Mouse (Mus musculus) right cerebral cortex, postnatal 36 days (tissue): ENCODE data around the gene Mall.
A peak's percentile ranks its signal among the peaks of the same experiment; 100 is the strongest.

ENCODE experiments used
- DNase-seq, 2 experiments: peaks; one replicate each; pipeline ENCODE4 v3.0.0; 2022; ENCODE audit warnings: low spot score in 2 of 2, mixed read lengths in 1 of 2

Gene Mall

DNA sequence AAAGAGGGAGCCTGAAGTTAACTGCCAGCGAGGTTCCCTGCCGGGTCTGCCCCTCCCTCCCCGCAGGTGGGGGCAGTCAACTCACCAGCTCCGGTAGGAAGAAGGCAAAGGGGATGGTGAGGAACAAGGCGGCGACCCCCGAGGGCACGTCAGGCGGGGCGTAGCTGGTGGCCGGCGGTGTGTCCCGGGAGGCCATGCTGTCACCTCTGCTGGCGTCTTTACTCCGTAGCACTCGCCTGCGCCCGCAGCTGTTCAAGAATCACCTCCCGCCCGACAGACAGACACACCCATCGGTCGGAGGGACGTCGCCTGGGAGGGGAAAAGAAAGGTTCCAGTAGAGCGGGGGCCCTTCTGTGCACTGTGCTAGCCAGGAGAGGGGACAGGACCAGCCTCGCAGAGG lies at the start of gene Mall:
Mall (minus strand) TSS at position 262 of the 400 bp plus-strand sequence.
- no peak for DNase-seq

DNA sequence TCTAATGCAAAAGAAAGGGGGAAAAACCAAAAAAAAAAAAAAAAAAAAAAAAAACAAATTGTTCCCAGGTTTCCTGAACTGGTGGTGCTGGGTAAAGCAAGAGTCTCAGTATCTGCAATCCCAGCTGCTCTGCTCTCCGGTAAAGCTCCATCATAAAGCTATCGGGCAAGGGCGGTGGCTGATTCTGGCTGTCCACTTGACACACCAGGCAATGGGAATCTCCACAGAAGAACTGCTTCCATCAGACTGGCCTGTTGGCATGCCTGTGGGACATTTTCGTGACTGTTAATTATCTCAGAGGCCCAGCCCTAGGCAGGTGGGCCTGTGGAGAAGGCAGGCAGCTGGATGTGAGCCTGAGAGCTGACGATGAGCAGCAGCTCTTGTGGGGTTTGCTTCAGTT lies 48.7 kb upstream of the Mall start:
- DNase-seq = no peak

DNA sequence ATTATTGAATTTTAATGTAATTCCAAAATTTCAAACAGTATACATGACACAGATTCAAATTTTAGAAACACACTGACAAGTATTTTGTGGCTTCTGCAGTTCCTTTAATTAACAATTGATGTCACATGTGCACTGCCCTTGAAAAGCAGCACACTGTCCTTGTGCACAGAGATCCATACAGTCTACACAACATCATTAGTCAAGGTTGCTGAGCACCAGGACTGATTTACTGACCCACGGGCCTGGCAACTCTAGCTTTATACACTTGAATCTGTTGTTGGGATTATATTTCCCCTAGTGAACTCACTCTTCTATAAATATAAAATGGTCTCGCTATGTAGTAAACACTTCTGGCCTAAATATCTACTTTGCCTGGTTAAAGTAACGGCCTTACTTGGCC lies 45.3 kb upstream of the Mall start:
- DNase-seq = no peak

GRCm38 (mm10) chr2:127774578-127774941 lies 44.8 kb upstream of the Mall start:
- no peak for DNase-seq

DNA sequence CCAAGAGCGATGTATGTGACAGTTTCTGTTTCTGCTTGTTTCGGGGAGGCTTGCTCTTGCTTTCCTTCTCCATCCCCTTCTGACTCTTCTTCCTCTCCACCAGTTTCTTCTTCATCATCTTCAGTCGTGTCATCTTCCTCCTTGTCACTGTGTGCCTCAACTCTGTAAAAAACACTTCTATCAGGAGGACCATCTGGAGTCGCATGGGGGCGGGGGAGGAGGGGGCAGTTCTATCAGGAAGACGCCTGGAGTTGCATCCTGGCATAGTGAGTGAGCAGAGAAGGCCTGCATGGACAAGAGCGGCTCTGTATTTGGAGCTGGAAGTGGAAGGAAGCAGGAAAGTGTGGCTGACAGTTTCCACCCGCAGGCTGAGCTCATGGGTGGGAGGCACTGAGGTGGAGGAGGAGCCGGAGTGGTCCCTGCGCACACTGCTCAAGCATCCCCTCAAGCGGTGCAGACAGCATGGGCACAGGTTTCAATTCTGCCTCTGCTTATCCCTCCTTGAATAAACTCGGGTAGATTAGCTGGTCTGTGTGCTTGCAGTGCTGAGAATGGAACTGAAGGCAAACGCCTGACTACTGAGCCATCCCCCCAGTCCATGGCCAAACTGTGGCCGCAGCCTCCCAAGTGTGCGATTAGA lies 44.3 kb upstream of the Mall start:
- DNase-seq = no peak

- no peak for DNase-seq
Measured at GRCm38 (mm10) chr2:127761587-127761986, 31.9 kb upstream of the Mall start.

DNA sequence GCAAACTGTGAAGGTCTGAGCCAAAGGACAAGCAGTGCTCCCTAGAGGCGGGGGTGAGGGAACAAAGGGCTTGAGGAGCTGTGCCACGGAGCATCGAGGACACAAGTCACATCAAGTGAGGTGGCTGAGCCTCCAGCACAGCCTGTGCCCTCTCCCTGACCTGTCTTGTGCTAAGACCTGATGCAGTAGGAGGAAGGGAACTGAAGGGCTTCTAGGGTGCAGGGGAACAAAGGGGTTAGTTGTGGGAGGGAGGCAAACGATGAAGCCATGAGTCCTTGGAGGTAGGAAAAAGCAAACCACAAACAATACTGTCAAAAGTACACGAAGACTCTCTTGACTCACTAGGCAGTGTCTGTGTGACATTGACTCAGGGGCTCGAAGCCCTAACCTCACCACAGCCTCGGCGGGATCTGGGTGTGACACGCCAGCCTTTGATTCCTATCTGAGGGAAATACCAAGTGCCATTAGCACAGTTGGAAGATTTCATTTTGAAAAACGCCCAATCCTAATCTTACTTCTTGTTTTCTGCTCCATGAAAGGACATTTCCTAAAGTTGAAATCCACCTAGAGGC lies 30.8 kb upstream of the Mall start:
- DNase-seq = no peak

DNA sequence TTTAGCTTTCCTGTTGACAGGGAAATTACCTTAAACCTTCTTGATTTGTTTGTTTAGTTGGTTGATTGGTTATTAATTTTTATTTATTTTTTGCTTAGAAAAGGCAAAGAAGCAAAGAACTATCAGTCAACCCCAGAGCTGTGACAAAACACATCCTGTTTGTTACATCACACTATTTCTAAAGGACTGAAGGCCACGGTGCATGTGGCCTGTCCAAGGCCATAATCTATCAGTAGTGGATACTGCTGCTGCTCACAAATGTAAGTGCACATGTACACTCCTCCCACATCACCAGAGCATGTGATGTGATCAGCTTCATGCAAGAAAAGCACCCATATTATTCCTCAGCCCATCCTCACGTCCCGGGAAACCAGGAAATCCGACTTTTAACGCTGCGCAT lies 30.3 kb upstream of the Mall start:
- no peak for DNase-seq

DNA sequence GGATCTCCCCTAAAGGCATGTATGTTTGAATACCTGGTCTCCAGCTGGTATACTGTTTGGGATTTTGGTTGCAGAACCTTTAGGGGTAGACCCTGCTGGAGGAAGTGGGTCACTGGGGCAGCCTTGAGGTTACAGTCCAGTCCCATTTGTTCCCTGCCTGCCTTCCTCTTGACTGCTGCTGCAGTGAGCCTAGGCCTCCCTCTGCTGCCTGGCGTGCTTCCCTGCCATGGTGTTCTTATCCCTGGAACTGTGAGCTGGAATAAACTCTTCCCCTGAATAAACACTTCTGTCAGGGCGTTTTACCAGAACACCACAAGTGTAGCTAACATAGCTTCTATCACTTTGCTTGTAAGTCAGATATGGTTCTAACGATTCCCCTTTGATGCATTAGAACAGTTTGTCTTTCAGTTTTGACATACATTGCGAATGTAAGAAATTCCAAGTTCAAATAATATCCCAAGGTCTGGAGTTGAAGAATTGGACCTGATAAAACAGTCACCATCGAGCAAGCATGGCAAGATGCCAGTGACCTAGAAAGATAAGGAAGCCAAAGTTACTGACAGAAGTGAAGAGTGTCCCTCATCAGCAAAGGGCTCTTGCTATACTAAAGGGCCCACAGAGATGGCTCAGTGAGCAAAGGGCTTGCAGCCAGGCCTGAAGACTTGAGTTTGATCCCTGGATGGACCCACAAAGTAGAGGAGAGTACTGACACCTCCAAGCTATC lies 29.6 kb upstream of the Mall start:
- no peak for DNase-seq

DNA sequence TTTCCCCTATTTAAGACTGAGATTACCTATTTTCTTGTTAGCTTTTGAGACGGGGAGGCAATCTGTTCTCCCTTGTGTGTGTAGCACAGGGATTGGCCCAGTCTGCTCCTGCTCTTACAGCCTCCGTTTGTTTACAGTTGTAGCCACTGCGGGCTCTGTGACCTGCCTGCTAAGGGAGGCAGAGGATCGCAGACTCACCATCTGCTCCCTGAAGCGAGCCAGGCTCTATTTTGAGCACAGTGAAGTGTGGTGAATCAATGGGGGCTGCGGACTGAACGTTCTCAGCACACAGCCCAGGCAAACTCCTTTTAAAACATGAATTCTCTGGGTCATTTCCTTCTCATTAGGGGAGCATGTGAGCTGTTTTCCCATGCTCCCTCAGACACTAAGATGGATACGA lies 27.4 kb upstream of the Mall start:
- peak; percentile 43 to 50 for DNase-seq

- no peak for DNase-seq
Measured at GRCm38 (mm10) chr2:127754113-127754512, 24.4 kb upstream of the Mall start.

GRCm38 (mm10) chr2:127751849-127752610 lies 22.3 kb upstream of the Mall start:
- no peak for DNase-seq

DNA sequence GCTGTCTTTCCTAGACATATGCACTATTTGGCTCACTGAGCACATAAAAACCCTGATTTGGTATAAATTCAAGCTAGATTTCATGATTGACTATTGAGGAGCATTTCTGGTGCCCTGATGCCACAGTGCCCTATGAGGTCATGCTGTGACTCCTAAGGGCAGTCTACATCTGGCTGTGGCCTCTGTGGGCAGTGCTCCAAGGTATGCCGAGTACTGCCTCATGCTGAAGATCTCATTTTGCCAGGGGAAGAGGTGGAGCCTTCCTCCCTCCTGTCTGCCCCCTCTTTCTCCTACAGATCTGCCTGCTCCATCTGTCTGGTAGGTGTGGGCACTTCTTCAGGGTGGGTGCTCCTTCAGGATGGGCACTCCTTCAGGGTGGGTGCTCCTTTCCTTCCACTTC lies 19.6 kb upstream of the Mall start:
- DNase-seq = no peak

DNA sequence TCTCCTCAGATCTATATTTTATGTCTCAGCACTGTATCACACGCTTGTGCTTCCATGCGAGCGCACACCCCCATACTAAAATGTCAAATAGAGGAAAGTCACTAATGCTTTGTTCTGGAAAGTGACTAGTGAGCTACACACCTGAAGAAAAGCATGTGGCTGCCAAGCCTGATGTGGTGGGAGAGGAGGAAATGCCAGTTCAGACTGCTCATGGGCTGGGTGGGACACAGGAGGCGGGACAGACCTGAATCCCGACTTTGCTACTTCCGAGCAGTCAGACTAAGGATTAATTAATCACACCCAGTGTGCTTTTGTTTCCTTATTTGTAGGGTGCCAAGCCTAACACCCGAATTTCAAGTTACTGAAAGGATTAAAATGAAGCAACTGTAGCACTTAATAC lies 18.6 kb upstream of the Mall start:
- no peak for DNase-seq

DNA sequence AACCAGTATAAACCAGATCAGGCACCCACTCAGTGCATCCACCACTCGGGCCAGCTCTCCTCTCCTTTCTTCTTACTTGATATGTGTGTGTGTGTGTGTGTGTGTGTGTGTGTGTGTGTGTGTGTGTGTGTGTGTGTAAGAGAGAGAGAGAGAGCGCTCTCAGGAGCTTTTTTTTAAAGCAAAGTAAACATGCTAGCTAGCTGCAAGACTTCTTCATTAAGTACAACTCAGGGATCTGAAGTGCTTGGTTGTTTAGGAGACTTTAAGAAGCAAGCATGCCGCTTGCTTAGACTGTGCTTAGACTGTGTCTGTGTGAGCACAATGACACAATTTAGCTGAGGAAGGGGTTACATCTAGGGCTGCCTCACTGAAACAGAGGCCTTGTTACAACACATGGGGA lies 12.9 kb upstream of the Mall start:
- no peak for DNase-seq

DNA sequence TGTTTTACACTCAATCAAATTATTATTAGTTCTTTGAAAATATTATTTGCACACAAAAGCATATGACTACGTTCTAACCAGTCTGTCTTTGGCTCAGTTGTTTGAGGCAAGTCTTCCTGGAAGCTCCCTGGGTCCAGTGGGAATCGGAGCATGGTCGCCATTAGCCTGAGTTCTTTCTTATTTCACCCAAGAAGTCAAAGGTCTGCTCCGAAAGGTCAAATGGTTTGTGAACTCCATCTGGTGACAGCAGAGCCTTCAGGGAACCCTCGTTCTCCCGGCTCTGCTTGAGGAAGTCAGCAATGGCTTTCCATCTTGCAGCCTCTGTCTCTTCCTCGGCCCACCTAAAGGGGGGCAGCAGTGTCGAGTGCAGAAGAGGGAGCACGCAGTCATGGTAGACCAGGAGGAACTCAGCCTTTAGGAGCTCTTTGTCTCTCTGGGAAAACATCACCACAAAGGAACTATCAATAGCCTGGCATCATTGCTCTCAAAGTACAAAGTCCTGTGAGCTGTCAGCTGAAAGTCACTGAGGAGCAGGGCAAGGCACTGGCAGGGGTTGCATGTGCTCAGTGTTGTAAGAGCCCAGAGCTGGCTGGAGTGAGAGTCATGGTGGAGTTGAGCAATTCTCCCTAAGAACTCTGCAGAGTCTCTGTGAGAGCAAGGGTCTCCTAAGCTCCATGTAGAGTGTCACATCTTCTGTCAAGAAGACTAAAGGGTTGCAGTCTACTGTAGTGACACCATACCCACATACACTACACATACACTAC lies 11.2 kb upstream of the Mall start:
- DNase-seq = no peak

DNA sequence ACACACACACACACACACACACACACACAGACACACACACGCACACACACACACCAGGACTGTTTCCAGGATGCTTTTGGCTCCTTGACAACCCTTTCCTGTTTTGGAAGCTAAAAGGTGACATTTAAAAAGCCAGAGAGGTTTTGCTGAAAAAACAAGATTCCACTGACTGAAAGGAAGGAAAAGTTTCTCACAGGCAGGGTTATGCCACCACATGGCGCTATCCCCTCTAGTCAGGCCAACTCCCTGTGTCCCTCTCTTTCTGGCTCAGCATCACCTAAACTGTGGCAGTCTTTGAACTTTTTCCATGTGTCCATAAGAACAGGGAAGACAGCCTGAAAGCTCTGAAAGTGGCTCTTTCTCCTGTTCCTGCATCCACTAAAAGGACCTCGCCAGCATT lies 8.2 kb upstream of the Mall start:
- DNase-seq = no peak

- no peak for DNase-seq
Measured at GRCm38 (mm10) chr2:127736631-127737209, 7.0 kb upstream of the Mall start.

DNA sequence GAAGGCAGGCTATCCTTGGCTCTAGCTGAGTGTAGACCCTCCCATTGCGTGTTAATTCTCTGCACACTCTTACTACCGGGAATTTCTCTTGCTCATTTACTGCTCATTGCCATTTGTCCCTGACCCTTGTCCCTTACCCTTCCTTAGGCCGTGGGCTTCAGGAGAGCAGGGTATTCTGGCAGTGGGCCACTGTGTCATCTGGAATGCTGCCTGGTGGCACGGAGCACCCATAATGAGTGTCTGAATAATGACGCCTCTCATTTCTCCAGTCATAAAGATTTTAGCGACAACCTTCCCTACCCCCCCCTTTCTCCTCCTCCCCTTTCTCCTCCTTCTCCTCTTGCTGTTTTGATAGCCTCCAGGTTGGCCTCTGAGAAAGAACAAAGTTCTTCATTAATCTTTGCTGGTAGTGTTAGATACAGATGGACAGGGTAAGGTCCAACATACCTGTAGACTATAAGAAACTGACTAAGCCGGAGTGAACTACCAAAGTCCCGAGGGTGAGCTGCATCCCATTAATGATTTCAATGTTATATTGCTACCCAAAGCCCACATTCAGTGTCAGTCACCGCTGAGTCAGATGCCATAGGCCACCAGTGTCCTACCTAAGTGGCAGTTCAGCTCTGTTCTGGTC lies 5.9 kb upstream of the Mall start:
- DNase-seq = no peak

- no peak for DNase-seq
Measured at GRCm38 (mm10) chr2:127734889-127735288, 5.2 kb upstream of the Mall start.
